Mouse (Mus musculus) embryonic facial prominence, embryonic 13.5 days (tissue): ENCODE data around the gene Pms1. TPM values are rescaled to one million over a fixed set of nuclear protein-coding genes. Genes with fewer than 3 reads are reported as not detected.
A peak's percentile ranks its signal among the peaks of the same experiment; 100 is the strongest.
"Not testable (repeated sequence)": the region's sequence is repeated elsewhere in the genome, so short reads cannot be mapped to it uniquely, and the experiment has no call there.

Experiments used
- ATAC-seq: fragments of 200-750 bp; cut with Nextera tagmentation; 2 replicates; pipeline ENCODE4 v1.8.0; 2017; ENCODE audit warnings: low read depth; ENCODE audit not compliant: insufficient number of reproducible peaks, insufficient read depth, low FRiP score, low TSS enrichment
- H3K27ac ChIP-seq: fragments of 300-500 bp; sonication (generic); 2 replicates; pipeline ENCODE4 v1.5.1; 2015; ENCODE audit warnings: moderate library complexity, mild to moderate bottlenecking, inconsistent platforms
- H3K27me3 ChIP-seq: fragments of 300-500 bp; sonication (generic); 2 replicates; pipeline ENCODE4 v1.6.1; 2015; ENCODE audit warnings: mild to moderate bottlenecking, inconsistent platforms
- H3K36me3 ChIP-seq: fragments of 300-500 bp; sonication (generic); 2 replicates; pipeline ENCODE4 v1.6.1; 2015; ENCODE audit warnings: mild to moderate bottlenecking, inconsistent platforms
- H3K4me1 ChIP-seq: fragments of 300-500 bp; sonication (generic); 2 replicates; pipeline ENCODE4 v1.6.1; 2015; ENCODE audit warnings: inconsistent platforms
- H3K4me2 ChIP-seq: fragments of 300-500 bp; sonication (generic); 2 replicates; pipeline ENCODE4 v1.6.1; 2015; ENCODE audit warnings: moderate library complexity, mild to moderate bottlenecking, inconsistent platforms
- H3K4me3 ChIP-seq: fragments of 300-500 bp; sonication (generic); 2 replicates; pipeline ENCODE4 v1.5.1; 2015; ENCODE audit warnings: mild to moderate bottlenecking, inconsistent platforms
- H3K9ac ChIP-seq: fragments of 300-500 bp; sonication (generic); 2 replicates; pipeline ENCODE4 v1.6.1; 2015; ENCODE audit warnings: mild to moderate bottlenecking, inconsistent platforms
- H3K9me3 ChIP-seq: fragments of 300-500 bp; sonication (generic); 2 replicates; pipeline ENCODE4 v1.6.1; 2016; ENCODE audit warnings: inconsistent platforms
- WGBS: fragments of 180-500 bp; shearing (Covaris S2); methylation state at CpG from one replicate; pipeline ENCODE4 v1.1.7; 2015; ENCODE audit warnings: mixed read lengths; 5-methylcytosine and 5-hydroxymethylcytosine counted together
- polyA plus RNA-seq: library from polyadenylated mRNA; unstranded; fragments of >200 nt; fragmentation: Nextera tagmentation; extraction: Ambion mirVana; gene quantifications from 2 replicates; pipeline ENCODE4 v1.2.1, GENCODE M21; 2015

The Pms1 gene
- 22.0 and 22.2 TPM in 2 replicates for polyA plus RNA-seq

GRCm38 (mm10) chr1:53296581-53297383, at the start of gene Pms1, which contains the start of the genes Ormdl1 and Gm28778:
TSS of gene Pms1 (minus strand) at chr1:53297018.
TSS of gene Ormdl1 (plus strand) at chr1:53297095.
TSS of gene Gm28778 (plus strand) at chr1:53297111.
- peaks cover 6% of the 10 kb centered on the region; the same call in 1 of the 2 replicates for H3K4me1 ChIP-seq
- H3K27ac ChIP-seq = peak within 1 kb of the TSS; percentile 83
- peak within 1 kb of the TSS; percentile 87 for H3K9ac ChIP-seq
- H3K27me3 ChIP-seq = no peaks in the 10 kb centered on the region
- WGBS = under 1% methylated on average over 65 of the region's 66 CpGs
- ATAC-seq = peak; percentile 100
- peak within 1 kb of the TSS; percentile 70 for H3K4me2 ChIP-seq
- no peaks in the 10 kb centered on the region for H3K36me3 ChIP-seq
- H3K4me3 ChIP-seq = peak within 1 kb of the TSS; percentile 88
- no peaks in the 10 kb centered on the region for H3K9me3 ChIP-seq

- no peak for ATAC-seq
- Histone ChIP-seq H3K36me3 (peaks cover 52% of the 10 kb centered on the region), H3K27me3 (no peaks in the 10 kb centered on the region), H3K4me1 (no peaks in the 10 kb centered on the region), H3K4me3 (no peak overlapping the region), H3K9me3 (peaks cover 12% of the 10 kb centered on the region), H3K27ac (no peak overlapping the region), H3K4me2 (no peak overlapping the region), H3K9ac (no peak overlapping the region)
- WGBS = 96% methylated on average over 2 of the region's 2 CpGs
Observed at GRCm38 (mm10) chr1:53341071-53341470, 44.3 kb upstream of the Pms1 start.

- ATAC-seq, H3K9ac ChIP-seq, H3K4me1 ChIP-seq, H3K4me3 ChIP-seq, H3K27me3 ChIP-seq, H3K27ac ChIP-seq, H3K4me2 ChIP-seq: not testable (repeated sequence)
- H3K36me3 ChIP-seq = peaks cover 23% of the 10 kb centered on the region
- 76% methylated on average over 2 of the region's 2 CpGs for WGBS
- peaks cover 12% of the 10 kb centered on the region for H3K9me3 ChIP-seq
Observed at GRCm38 (mm10) chr1:53337403-53337802, 40.6 kb upstream of the Pms1 start.

- ATAC-seq = no peak
- H3K36me3 ChIP-seq = peaks cover 3% of the 10 kb centered on the region
- no peak overlapping the region for H3K9ac ChIP-seq
Observed at GRCm38 (mm10) chr1:53335465-53335864, 38.6 kb upstream of the Pms1 start.

GRCm38 (mm10) chr1:53333527-53333926, 36.7 kb upstream of the Pms1 start:
- not testable (repeated sequence) for H3K27me3 ChIP-seq, ATAC-seq, H3K9ac ChIP-seq, H3K4me1 ChIP-seq, H3K4me3 ChIP-seq, H3K36me3 ChIP-seq, H3K9me3 ChIP-seq, H3K4me2 ChIP-seq, H3K27ac ChIP-seq
- 79% methylated on average over 5 of the region's 5 CpGs for WGBS

More at GRCm38 (mm10) chr1:53335465-53335864, 38.6 kb upstream of the Pms1 start:
- Histone ChIP-seq H3K9me3 (no peaks in the 10 kb centered on the region), H3K27ac (no peak overlapping the region), H3K4me1 (no peaks in the 10 kb centered on the region), H3K4me3 (no peak overlapping the region), H3K27me3 (no peaks in the 10 kb centered on the region), H3K4me2 (no peak overlapping the region)

GRCm38 (mm10) chr1:53324827-53325494, 28.1 kb upstream of the Pms1 start:
- WGBS = 92% methylated on average over 5 of the region's 5 CpGs
- Histone ChIP-seq H3K27ac (no peak overlapping the region), H3K4me3 (no peak overlapping the region), H3K9me3 (no peaks in the 10 kb centered on the region), H3K27me3 (no peaks in the 10 kb centered on the region), H3K9ac (no peak overlapping the region), H3K36me3 (peaks cover 14% of the 10 kb centered on the region), H3K4me1 (no peaks in the 10 kb centered on the region), H3K4me2 (no peak overlapping the region)
- no peak for ATAC-seq

- Histone ChIP-seq H3K27ac (no peak overlapping the region), H3K36me3 (peaks cover 16% of the 10 kb centered on the region), H3K4me1 (no peaks in the 10 kb centered on the region), H3K4me2 (no peak overlapping the region), H3K27me3 (no peaks in the 10 kb centered on the region), H3K4me3 (no peak overlapping the region), H3K9me3 (no peaks in the 10 kb centered on the region), H3K9ac (no peak overlapping the region)
- no peak for ATAC-seq
- 96% methylated on average over 1 of the region's 1 CpGs for WGBS
Observed at GRCm38 (mm10) chr1:53324277-53324676, 27.5 kb upstream of the Pms1 start.

- Histone ChIP-seq H3K4me3 (no peak overlapping the region), H3K9ac (no peak overlapping the region), H3K4me1 (no peaks in the 10 kb centered on the region), H3K36me3 (peaks cover 20% of the 10 kb centered on the region), H3K9me3 (no peaks in the 10 kb centered on the region), H3K27me3 (no peaks in the 10 kb centered on the region), H3K4me2 (no peak overlapping the region), H3K27ac (no peak overlapping the region)
- WGBS = 91% methylated on average over 5 of the region's 5 CpGs
- no peak for ATAC-seq
Observed at GRCm38 (mm10) chr1:53323254-53323653, 26.4 kb upstream of the Pms1 start.

GRCm38 (mm10) chr1:53321662-53322344, 25.0 kb upstream of the Pms1 start:
- Histone ChIP-seq H3K4me2 (no peak overlapping the region), H3K27ac (no peak overlapping the region), H3K36me3 (peaks cover 33% of the 10 kb centered on the region), H3K9ac (no peak overlapping the region), H3K27me3 (no peaks in the 10 kb centered on the region), H3K9me3 (no peaks in the 10 kb centered on the region), H3K4me1 (no peaks in the 10 kb centered on the region), H3K4me3 (no peak overlapping the region)
- WGBS = 93% methylated on average over 4 of the region's 4 CpGs
- ATAC-seq = no peak

- Histone ChIP-seq H3K27me3 (no peaks in the 10 kb centered on the region), H3K9ac (peak within 1 kb of the TSS; percentile 81)
- WGBS = 3% methylated on average over 27 of the region's 27 CpGs
Observed at GRCm38 (mm10) chr1:53312989-53313967, 16.5 kb upstream of the Pms1 start, which contains the start of gene Osgepl1. TSS of gene Osgepl1 (plus strand) at chr1:53313624.

More at GRCm38 (mm10) chr1:53312989-53313967, 16.5 kb upstream of the Pms1 start, which contains the start of gene Osgepl1:
- Histone ChIP-seq H3K4me2 (peak within 1 kb of the TSS; percentile 63), H3K4me1 (0 out of 2 replicates have a peak, but pooled peaks cover 4% of the 10 kb centered on the region), H3K4me3 (peak within 1 kb of the TSS; percentile 66), H3K27ac (peak within 1 kb of the TSS; percentile 90), H3K9me3 (no peaks in the 10 kb centered on the region), H3K36me3 (peaks cover 16% of the 10 kb centered on the region; the same call in 1 of the 2 replicates)
- ATAC-seq = peak; percentile 86
